Mouse (Mus musculus) c-Kit-positive CD71-positive TER-119-negative erythroid progenitor cells, embryonic 14.5 days (primary cell): ENCODE measurements at regions not wholly inside any gene's neighbourhood (a gene's known extent, or its start where the extent isn't known, plus 50 kb on each side); places are given as distances from the start of the nearest gene placed in this dataset.

Experiments
- DNase-seq: peaks from one replicate; pipeline ENCODE4 v3.0.0-alpha.2; 2013; ENCODE audit warnings: low read depth

DNA sequence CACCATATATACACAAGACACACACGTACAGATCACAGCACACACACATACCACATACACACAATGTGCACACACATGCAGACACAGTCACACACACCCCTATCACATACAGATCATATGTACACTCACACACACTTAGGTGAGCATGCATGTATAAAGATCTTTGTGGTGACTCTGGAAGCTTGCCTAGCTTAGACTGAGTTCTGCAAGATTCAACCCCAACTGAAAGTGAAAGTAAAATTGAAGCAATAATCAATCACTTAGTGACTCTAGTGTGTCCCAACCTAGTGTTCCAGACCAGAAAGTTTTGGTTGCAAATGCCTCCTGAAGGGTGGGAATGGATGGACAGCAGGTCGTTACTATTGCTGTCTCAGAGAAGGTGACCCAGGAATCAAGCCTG is 262.8 kb downstream of the Bcl11a start:
- no peak for DNase-seq

DNA sequence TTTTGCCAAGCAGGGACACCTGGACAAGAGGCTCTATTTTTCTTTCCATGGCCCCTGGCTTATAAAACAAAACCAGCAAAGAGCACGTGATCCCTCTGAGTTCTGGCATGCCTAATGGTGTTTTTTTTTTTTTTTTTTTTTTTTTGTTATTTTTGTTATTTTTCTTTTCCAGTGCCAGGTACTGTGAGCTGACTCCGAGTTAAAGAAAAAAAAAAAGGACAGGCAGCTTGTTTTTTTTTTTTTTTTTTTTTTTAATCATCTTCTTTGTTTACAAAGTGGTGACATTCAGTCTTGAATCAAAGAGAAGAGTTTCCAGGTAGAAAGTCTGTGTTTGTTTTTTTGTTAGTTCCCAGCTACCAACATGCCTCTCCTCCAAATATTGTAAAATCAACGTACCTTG is 263.8 kb downstream of the Bcl11a start:
- DNase-seq, result no peak

DNA sequence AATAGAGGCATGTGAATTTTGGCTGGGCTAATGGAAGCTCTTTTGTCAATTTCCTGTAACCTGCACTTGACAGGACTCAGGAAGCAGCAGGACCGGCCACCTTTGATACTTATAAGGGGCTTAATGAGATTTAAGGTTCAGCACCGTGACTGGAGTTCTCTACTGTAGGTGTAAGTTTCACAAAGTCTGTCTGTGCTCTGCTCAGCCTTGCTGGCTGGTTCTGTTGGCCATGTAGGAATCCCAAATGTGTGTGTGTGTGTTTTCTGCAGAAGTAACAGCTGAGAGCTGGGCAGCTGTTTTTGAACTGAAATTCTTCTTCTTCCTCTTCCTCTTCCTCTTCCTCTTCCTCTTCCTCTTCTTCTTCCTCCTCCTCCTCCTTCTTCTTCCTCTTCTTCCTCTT is 264.3 kb downstream of the Bcl11a start:
- DNase-seq, result no peak

DNA sequence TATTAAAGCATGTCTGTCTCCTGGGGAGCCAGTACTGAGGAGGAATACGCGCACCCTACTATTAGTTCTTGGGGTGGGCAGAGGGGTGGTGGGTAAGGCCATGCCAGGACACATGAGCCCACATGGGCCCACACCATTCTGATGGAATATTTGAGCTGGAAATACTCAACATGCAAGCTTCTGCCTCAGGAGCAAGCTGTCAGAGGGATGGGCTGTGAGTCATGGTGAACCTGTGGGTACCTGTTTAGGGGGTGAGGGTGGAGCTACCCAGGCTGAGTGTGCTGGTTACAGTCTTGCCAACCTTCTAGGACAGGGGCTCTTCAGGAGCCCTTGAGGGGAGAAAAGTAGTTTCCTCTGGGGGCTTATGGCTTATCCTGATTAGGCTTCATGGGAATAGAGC is 264.9 kb downstream of the Bcl11a start:
- no peak for DNase-seq

DNA sequence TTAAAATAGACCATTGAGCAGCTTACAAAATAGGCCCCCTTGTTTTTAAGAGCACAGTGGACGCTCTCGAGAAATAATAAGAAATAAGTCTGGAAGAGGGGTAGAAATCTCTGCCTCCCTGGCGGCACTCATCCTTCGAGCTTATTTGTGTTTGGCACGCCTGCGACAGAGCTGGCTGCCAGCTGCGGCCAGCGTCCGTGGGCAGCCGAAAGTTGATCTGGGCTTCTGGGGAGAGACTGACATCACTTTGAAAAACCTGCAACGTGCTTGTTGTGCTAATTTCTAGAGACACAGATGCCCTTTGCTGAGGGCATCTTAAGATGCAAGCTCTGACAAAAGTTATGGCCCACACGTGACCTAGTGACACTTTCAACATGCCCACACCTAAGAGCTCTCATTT is 269.4 kb downstream of the Bcl11a start:
- no peak for DNase-seq

DNA sequence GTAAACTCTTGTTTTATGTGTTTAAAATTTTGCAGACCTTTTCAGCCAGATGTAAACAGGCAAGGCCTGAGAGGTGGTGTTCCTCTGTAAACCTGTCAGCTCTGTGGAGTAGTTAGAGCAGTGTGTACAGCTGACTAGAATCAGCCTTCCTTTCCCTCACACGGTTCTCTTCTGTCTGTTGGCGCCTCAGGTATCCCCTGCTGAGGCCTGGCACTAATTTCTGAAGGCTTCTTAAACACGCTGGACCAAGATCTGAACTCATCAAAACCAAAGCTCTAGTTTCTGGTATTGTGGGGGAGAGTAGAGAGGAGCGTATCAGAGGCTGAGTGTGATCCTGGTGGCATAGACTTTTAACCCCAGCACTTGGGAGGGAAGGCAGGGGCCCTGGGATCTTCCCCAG is 270.9 kb downstream of the Bcl11a start:
- no peak for DNase-seq

DNA sequence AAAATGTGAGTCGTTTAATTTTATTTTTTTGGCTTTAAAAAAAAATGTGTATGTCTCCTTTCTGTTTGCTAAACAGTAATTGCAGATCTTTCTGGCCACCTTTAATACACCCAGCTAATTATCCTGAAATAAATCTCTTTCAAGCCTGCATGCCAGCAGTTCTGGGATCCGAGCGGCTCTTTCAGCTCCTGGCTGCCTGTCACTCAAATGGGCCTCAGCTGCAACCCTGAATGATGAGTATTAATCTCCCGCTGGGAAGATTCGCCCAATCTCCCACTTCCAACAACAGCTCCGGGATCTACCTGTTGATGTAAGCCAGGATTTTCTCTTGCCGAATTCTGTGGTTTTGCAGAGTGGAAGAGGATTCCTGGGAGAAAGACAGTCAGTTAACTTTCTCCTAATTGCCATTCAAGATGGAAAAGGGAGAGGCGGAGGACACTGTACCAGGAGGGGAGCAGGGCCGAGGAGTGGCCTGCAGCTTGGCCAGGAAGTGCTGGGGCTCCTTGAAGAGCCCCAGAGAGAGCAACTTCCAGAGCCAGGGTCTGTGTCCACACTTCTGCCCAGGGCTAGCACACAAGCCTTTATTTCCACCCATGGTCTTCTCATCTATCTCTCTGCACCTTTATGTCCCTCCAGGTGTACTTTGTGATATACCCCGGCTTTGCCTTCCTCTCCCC is 272.2 kb downstream of the Bcl11a start:
- DNase-seq, result no peak

DNA sequence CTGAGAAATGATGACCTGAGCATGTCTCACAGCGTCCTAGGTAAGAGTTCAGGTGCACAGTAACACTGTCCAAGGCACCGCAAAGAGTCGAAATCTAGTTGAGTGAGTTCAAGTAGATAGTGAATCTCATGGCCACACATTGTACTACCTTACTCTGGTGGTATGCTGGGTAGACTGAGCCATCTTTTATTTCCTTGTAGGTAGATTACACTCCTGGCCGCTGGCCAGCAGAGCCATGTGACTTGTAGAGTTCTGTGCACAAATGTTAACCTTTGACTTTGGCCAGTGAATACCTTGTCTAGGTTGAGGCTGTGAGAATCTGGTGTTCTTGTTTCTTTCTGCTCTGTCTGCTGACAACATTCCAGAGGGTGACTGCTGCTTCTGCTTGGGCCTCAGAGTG is 273.0 kb downstream of the Bcl11a start:
- no peak for DNase-seq

DNA sequence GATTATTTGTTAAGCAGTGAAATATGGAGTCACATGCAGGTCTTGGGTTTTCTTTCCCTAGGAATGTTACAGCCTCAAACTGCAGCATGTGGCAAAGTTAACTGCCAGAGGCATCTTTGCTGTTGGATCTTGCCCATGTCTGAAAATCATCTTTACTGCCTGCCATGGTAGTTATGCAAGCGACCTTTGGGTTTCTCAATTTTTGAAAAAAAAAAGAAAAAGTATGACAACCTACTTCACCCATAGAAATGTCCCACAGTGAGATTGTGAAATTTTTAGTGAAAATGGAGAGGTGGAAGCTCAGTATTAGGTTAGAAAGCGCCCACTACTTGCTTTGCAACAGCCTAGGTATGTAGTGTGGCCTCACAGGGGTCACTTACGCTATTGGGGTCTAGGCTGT is 274.2 kb downstream of the Bcl11a start:
- DNase-seq, result no peak

DNA sequence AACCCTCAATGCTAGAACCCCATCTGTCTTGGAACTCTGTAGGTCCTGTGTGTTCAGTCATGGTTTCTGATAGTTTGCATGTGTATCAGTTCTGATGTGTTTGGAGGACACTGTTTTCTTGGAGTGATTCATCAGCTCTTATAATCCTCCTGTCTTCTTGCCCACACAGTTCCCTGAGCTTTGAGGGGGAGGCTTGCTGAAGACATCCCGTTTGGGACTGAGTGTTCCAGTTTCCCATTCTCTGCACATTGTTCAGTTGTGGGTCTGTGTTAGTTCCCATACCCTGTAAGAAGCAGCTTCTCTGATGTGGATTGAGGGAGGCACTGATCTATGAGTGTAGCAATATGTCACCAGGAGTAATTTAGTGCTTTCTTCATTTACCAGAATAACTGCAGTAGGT is 275.2 kb downstream of the Bcl11a start:
- no peak for DNase-seq

DNA sequence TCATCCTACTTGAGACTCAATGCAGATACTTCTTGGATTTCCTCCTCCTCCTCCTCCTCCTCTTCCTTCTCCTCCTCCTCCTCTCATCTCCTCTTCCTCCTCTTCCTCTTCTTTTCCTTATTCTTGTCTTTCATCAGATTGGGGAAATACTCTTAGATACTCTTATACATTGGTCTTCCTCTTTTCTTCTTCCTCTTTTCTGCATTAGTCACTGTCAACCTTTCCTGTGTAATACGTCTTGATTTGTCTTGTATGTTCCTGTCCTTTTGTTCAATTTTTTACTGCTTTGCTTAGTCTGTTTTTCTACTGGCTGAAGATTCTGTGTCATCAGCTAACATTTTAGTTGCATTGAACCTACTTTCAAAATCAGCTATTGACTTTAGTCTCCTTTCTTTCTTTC is 279.5 kb downstream of the Bcl11a start:
- DNase-seq, result no peak

DNA sequence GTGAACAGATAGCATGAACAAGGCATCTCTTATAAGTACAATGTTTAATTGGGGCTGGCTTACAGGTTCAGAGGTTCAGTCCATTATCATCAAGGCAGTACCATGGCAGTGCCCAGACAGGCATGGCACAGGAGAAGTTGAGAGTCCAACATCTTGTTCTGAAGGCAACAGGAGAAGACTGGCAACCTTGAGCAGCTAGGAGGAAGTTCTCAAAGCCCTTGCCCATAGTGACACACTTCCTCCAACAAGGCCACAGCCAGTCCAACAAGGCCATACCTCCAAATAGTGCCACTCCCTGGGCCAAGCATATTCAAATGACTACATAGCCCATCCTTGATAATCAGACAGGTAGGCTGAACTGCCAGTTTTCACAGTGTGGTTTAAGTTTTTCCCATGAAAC is 281.2 kb downstream of the Bcl11a start:
- DNase-seq, result no peak

DNA sequence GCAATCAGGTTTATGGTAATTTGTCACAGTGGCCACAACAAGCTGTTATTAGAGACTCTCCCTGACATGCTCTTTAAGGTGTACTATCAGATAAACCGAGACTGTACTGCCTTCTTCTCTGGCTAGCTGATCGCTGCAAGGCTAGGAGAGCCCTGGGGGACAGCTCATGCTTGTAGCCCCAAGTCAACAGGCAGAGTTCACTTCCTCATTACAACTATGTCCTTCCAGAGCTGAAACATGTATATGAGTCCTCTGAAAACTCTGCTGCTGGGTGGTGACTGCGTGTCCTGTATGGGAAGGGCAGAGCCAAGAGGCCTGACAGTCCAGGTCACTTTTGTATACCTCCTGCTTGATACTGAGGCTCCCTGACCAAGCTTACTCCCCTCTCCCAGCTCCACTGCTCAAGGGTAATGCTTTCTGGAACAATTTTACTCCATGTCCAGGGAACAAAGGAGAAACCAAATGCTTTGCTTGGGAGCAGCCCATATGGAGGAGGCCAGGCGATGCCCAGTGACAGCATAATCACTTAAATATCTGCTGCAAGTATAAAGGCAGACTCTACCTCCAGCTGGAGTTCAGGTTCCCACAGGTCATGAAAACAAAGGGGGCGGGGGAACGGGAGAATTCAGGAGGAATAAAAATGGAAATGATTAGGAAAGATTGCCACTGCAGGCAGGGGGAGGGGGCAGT is 284.3 kb downstream of the Bcl11a start:
- DNase-seq, result no peak

DNA sequence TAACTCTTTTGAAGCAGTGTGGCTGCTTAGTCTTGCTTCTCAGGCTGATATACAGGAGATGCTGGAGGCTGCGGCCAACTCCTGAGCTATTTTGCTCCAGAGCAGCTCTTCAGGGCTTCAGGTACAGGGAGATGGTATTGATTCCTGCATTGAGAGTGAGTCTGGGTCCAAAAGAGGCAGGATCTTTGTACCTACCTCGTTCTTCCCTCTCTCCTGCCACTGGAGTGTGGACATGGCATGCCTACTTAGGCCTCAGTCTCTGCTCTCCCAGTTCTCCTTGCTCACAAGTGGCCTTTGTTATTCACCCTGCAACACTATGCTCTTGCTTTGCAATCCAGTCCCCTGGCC is 284.8 kb downstream of the Bcl11a start:
- no peak for DNase-seq

DNA sequence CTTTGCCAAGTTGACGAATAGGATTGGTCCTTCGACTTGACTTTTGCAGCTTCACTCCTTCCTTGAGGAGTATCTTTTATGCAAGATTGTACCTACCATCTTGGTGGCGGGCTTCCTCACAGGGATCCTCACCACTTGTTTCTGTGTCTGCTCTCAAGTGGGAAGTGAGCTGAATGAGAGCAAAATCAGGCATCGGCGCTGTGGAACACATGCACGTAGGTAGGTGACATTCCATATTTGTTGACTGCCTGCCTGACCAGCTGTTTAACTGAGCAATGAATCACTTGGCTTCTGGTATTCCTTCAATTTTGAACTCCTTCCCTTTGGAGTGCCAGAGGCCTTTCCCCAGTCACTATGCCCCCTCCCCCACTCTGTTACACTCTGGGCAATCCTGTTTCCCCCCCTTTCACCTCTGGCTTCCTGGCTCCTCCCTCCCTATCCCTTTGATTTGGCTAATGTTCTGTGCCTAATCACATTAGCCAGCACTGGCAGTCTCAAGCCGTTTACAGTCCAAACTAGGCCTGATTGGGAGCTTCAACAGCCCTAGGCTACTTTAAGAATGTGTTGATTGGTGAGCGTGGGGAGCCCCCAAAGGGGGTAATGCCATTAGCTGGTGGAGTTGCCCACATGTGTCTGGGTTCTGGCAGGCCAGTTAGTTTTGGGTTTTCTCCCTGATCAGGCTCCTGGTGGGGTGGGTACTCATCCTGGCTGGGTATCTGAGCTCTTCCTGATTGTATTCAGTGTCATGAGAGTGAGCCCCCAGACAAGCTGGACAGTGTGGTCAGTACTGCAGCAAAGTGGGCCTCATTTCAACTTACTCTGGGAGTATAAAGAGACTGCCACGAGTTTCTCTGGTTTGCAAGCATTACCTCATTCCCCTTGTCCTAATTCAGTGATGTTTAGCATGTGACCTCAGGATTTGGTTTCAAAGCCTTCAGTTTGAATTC is 285.8 kb downstream of the Bcl11a start:
- DNase-seq, result no peak

DNA sequence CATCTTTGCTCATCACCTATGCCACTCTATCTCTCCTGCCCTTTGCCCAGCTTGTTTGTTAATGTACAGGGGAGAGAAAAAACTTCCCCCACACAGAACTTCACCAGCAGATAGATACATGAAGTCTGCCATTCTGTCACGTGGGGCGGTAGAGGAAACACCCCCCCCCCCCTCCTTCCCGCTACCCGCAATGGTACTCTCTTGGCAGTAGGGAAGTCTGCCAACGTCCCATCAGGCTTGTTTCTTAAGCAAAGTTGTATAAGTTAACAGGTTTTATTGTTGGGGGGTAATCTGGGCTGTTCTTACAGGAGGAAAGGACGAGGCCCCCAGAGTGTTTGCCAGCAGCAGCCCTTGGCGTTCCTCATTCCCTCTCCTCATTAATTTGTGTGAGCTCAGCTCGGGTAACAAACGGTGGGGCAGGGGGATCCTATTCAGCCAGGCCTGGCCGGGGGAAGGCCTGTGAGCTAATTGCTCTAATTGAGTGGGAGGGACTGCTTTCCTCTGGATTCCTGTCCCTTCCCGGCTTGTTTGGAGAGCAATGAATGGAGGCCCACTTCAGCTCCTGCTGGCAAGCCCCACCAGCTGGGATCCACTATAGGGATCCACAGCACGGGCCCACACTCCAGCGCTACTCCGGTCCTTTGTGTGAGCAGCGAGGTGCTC is 292.5 kb downstream of the Bcl11a start:
- no peak for DNase-seq

DNA sequence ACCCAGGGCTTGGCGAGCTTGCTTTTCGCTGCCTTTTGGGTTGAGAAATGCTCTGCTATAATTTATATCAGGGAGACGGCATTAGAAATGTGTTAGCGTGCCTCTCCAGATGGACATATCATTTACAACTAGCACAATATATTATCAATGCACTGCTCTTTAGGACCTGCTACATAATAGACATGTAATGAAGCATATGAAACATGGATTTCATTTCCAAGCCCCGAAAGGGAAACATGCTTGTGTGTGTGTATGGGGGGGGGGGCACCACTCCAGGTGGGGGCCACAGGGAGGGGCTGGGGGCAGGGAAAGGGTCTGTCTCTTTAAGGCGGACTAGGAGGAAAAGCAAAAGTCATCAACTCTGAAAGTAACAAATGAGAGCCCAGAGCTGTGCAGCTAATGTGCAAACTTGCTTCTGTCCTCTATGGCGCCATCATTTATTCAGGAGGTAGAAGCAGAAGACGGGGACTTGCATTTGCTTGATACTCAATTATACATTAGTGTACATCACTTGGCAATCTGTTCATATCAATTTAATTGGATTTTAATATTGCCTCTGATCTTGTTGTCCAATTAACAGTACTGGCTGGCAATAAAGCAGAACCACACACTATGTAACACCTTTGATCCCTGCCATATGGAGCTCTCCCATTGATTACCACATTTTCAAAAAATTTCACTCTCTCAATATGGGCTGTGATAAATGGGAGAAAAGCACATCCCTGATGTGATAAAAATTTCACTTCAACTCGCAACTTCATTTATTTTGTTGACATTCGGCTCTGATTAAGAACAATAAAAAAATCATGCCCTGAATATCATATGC is 293.2 kb downstream of the Bcl11a start:
- no peak for DNase-seq

DNA sequence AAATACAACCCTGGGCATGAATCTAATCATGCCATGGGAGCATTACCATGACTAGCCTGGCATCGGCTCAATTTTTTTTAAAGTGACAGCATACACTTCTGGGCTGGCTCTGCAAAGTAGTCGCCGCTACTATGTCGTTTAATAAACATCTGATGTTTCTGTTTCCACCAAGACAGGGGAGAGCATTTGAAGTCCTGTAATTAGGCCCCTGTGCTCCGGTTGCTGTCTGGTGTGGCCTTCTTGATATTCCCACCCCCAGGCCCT is 293.8 kb downstream of the Bcl11a start:
- no peak for DNase-seq

DNA sequence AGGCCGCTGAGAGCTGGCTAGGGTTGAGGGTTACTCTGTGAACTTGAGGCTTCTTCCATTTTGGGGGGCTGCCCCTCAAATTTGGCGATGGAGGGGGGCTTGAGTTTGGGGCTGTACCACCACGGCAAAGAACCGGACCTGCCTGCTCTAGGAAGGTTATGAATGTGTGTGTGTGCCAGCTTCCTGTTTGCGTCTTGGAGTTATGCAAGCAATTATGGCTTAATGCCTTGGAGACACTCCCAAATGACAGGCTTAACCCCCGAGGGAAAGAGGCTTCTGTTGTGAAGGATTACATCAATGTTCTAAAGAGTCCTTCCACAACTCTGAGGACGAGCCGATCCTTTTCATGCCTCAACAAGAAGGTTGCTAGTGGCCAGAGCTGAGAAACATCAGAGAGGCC is 294.1 kb downstream of the Bcl11a start:
- no peak for DNase-seq

DNA sequence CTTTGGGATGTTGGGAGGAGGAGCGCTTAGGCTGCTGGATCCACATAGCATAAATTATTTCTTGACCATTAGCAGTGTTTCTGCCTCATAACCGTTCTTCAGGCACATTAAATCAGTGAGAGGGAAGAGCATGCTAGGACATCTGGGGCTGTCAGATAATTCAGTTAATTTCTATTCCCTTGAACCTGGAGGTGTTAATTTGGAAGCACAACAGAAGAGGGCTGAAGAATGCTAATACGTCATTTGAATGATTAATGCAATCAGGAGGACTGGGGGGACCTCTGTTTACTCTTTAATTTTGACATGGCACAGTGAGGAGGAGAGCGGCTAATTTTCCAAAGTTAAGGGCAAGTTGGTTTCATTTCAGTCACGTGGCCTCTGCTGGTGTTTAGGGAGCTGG is 294.8 kb downstream of the Bcl11a start:
- DNase-seq, result no peak

DNA sequence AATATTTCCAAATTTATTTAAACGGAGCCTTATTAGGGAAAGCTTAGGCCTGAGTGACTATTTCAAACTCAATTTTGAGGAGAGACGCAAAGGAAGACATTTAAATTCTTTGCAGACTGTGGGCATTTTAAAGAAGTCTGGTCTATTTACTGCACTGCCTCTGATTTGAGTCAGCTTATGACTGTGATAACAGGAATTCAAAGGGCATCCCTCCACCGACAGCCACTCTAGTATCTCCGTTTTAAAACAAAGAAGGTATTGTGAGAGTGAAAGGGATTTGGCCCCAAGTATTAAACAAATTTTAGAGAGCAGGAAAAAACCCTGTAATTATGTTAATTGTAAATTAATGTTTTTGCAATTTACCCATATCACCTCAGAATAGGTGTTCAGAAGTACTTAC is 295.4 kb downstream of the Bcl11a start:
- no peak for DNase-seq

DNA sequence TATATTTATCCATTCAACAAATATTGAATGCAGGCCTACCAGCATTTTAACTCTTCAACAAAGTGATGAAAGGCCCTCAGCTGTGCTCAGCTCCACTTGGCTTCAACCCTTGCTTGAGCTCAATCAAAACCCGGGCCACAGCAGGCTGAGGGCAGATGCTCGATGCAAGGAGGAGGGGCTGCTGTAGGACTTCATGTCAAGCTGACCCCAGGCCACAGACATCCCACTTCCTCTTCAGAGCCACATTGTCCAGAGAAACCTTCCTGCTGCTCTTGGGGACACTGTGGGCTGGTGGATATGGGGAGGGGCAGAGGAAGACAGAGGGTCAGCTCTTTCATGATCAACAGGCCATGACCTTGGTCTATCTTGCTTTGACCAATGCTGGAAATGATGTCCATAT is 299.7 kb downstream of the Bcl11a start:
- DNase-seq, result no peak
